Mouse (Mus musculus) limb, embryonic 14.5 days (tissue): ENCODE data around the gene Rtn4rl1. TPM values are rescaled to one million over a fixed set of nuclear protein-coding genes. Genes with fewer than 3 reads are reported as not detected.

Experiments used
- ATAC-seq: fragments of 200-750 bp; cut with Nextera tagmentation; 2 replicates; pipeline ENCODE4 v1.8.0; 2017; ENCODE audit warnings: low read depth, moderate number of reproducible peaks, moderate TSS enrichment; ENCODE audit not compliant: low FRiP score
- DNase-seq: peaks from one replicate; pipeline ENCODE4 v3.0.0-alpha.2; 2015; ENCODE audit warnings: low spot score
- H3K27ac ChIP-seq: fragments of 300-500 bp; sonication (generic); replicated peaks from 2 replicates; pipeline ENCODE4 v1.5.1; 2014; ENCODE audit warnings: low read depth, mild to moderate bottlenecking, low read length, moderate library complexity, mixed read lengths
- H3K27me3 ChIP-seq: fragments of 300-500 bp; sonication (generic); 2 replicates; pipeline ENCODE4 v1.6.1; 2014; ENCODE audit warnings: low read length, mixed read lengths; ENCODE audit not compliant: control insufficient read depth, insufficient read depth
- H3K36me3 ChIP-seq: fragments of 300-500 bp; sonication (generic); 2 replicates; pipeline ENCODE4 v1.6.1; 2014; ENCODE audit warnings: mild to moderate bottlenecking, low read length, moderate library complexity, mixed read lengths; ENCODE audit not compliant: control insufficient read depth, insufficient read depth
- H3K4me1 ChIP-seq: fragments of 300-500 bp; sonication (generic); 2 replicates; pipeline ENCODE4 v1.6.1; 2014; ENCODE audit warnings: antibody characterized with exemption, low read length, mixed read lengths; ENCODE audit not compliant: control insufficient read depth, insufficient read depth
- H3K4me2 ChIP-seq: fragments of 300-500 bp; sonication (generic); replicated peaks from 2 replicates; pipeline ENCODE4 v1.6.1; 2014; ENCODE audit warnings: low read depth, mild to moderate bottlenecking, low read length, moderate library complexity; ENCODE audit not compliant: severe bottlenecking
- H3K4me3 ChIP-seq: fragments of 300-500 bp; sonication (generic); replicated peaks from 2 replicates; pipeline ENCODE4 v1.5.1; 2014; ENCODE audit warnings: low read length
- H3K9ac ChIP-seq: fragments of 300-500 bp; sonication (generic); 2 replicates; pipeline ENCODE4 v1.6.1; 2014; ENCODE audit warnings: mild to moderate bottlenecking, low read depth, low read length, moderate library complexity; ENCODE audit not compliant: severe bottlenecking
- H3K9me3 ChIP-seq: fragments of 300-500 bp; sonication (generic); 2 replicates; pipeline ENCODE4 v1.6.1; 2016; ENCODE audit warnings: low read length; ENCODE audit not compliant: control insufficient read depth
- POLR2A ChIP-seq: fragments of 200-500 bp; IDR thresholded peaks from 2 replicates; pipeline ENCODE4 v1.8.0; 2012; ENCODE audit warnings: inconsistent platforms, mild to moderate bottlenecking, moderate library complexity, borderline replicate concordance; ENCODE audit not compliant: insufficient read depth, insufficient read length; ENCODE audit errors: extremely low read depth
- WGBS: fragments of 180-500 bp; shearing (Covaris S2); extraction: QIAGEN DNeasy Blood & Tissue Kit; methylation state at CpG from one replicate; pipeline ENCODE4 v1.1.7; 2014; 5-methylcytosine and 5-hydroxymethylcytosine counted together
- polyA plus RNA-seq, 2 experiments: library from polyadenylated mRNA; depleted of rRNA in 1 of 2; stranded (reverse) in 1 of 2; unstranded in 1 of 2; fragments of >200 nt; fragmentation: Nextera tagmentation in 1 of 2; extraction: Ambion mirVana in 1 of 2; gene quantifications; 2 replicates each; pipeline versions ENCODE4 v1.2.1 to v1.2.3; 2012 to 2014

Rtn4rl1 gene
- polyA plus RNA-seq, 2 experiments: 3.4 to 4.4 TPM

- Histone ChIP-seq H3K4me2 (no peak overlapping the region), H3K4me3 (no peak overlapping the region), H3K9ac (no peak overlapping the region), H3K36me3 (no peaks in the 10 kb centered on the region), H3K4me1 (peaks cover 10% of the 10 kb centered on the region), H3K27ac (no peak overlapping the region), H3K27me3 (no peaks in the 10 kb centered on the region), H3K9me3 (no peaks in the 10 kb centered on the region)
- peak; percentile 27 for DNase-seq
- ATAC-seq: no peak
- 71% methylated on average over 8 of the region's 8 CpGs for WGBS
- TF ChIP-seq POLR2A: no peak
Observed at GRCm38 (mm10) chr11:75246589-75246988, 53.0 kb downstream of the Rtn4rl1 start.

GRCm38 (mm10) chr11:75247137-75247730 lies 53.7 kb downstream of the Rtn4rl1 start:
- Histone ChIP-seq H3K27me3 (no peaks in the 10 kb centered on the region), H3K9me3 (no peaks in the 10 kb centered on the region), H3K9ac (no peak overlapping the region), H3K27ac (no peak overlapping the region), H3K36me3 (no peaks in the 10 kb centered on the region), H3K4me3 (no peak overlapping the region), H3K4me1 (peaks cover 10% of the 10 kb centered on the region), H3K4me2 (no peak overlapping the region)
- 89% methylated on average over 10 of the region's 10 CpGs for WGBS
- TF ChIP-seq POLR2A: no peak
- no peak for ATAC-seq
- no peak for DNase-seq

GRCm38 (mm10) chr11:75249588-75249987 lies 56.0 kb downstream of the Rtn4rl1 start:
- Histone ChIP-seq H3K36me3 (no peaks in the 10 kb centered on the region), H3K9ac (no peak overlapping the region), H3K27me3 (no peaks in the 10 kb centered on the region), H3K9me3 (no peaks in the 10 kb centered on the region), H3K4me3 (no peak overlapping the region), H3K4me2 (no peak overlapping the region), H3K4me1 (peaks cover 14% of the 10 kb centered on the region), H3K27ac (no peak overlapping the region)
- DNase-seq (no peak), ATAC-seq (no peak)
- TF ChIP-seq POLR2A: no peak
- 81% methylated on average over 9 of the region's 9 CpGs for WGBS

GRCm38 (mm10) chr11:75251006-75251512 lies 57.5 kb downstream of the Rtn4rl1 start:
- no peak overlapping the region for H3K27ac ChIP-seq
- H3K9me3 ChIP-seq: no peaks in the 10 kb centered on the region
- H3K4me2 ChIP-seq: no peak overlapping the region
- H3K4me3 ChIP-seq: no peak overlapping the region
- ATAC-seq: no peak
- no peak for TF ChIP-seq POLR2A
- DNase-seq: no peak
- no peaks in the 10 kb centered on the region for H3K27me3 ChIP-seq
- no peak overlapping the region for H3K9ac ChIP-seq
- H3K36me3 ChIP-seq: no peaks in the 10 kb centered on the region
- 83% methylated on average over 4 of the region's 4 CpGs for WGBS
- 0 out of 2 replicates have a peak, but pooled peaks cover 7% of the 10 kb centered on the region for H3K4me1 ChIP-seq

- Histone ChIP-seq H3K9ac (no peak overlapping the region), H3K4me3 (no peak overlapping the region), H3K27me3 (no peaks in the 10 kb centered on the region), H3K36me3 (no peaks in the 10 kb centered on the region), H3K4me1 (0 out of 2 replicates have a peak, but pooled peaks cover 5% of the 10 kb centered on the region), H3K9me3 (no peaks in the 10 kb centered on the region), H3K4me2 (no peak overlapping the region), H3K27ac (no peak overlapping the region)
- no peak for TF ChIP-seq POLR2A
- DNase-seq: no peak
- no peak for ATAC-seq
- 57% methylated on average over 7 of the region's 7 CpGs for WGBS
Observed at GRCm38 (mm10) chr11:75251557-75252070, 58.0 kb downstream of the Rtn4rl1 start.
